Mouse (Mus musculus) urinary bladder, adult 18-20 months (tissue): ENCODE measurements around the gene Fam25c.
"Not testable (repeated sequence)": the region's sequence is repeated elsewhere in the genome, so short reads cannot be mapped to it uniquely, and the experiment has no call there.

Source experiments
- DNase-seq, 2 experiments: peaks; one replicate each; pipeline ENCODE4 v3.0.0; 2022; ENCODE audit warnings: low spot score in 2 of 2, mixed read lengths in 2 of 2

Fam25c gene

GRCm38 (mm10) chr14:34327618-34328017 lies 27.6 kb downstream of the Fam25c start:
- DNase-seq, result no peak

- DNase-seq, result no peak
Measured at GRCm38 (mm10) chr14:34326606-34327005, 28.6 kb downstream of the Fam25c start.

- no peak for DNase-seq
Measured at GRCm38 (mm10) chr14:34323576-34324085, 31.6 kb downstream of the Fam25c start.

- no peak for DNase-seq
Measured at GRCm38 (mm10) chr14:34318113-34318512, 37.1 kb downstream of the Fam25c start.

GRCm38 (mm10) chr14:34317431-34317830 lies 37.8 kb downstream of the Fam25c start:
- DNase-seq, result no peak

- DNase-seq, result no peak
Measured at GRCm38 (mm10) chr14:34316346-34316745, 38.9 kb downstream of the Fam25c start.

- no peak for DNase-seq
Measured at GRCm38 (mm10) chr14:34314796-34315195, 40.4 kb downstream of the Fam25c start.

- not testable (repeated sequence) for DNase-seq
Measured at GRCm38 (mm10) chr14:34314383-34314782, 40.9 kb downstream of the Fam25c start.

- no peak for DNase-seq
Measured at GRCm38 (mm10) chr14:34313612-34314011, 41.6 kb downstream of the Fam25c start.

- DNase-seq, result no peak
Measured at GRCm38 (mm10) chr14:34312339-34313048, 42.7 kb downstream of the Fam25c start.

GRCm38 (mm10) chr14:34311691-34312090 lies 43.5 kb downstream of the Fam25c start:
- DNase-seq, result no peak

GRCm38 (mm10) chr14:34311021-34311631 lies 44.1 kb downstream of the Fam25c start:
- peak; percentile 53 to 60 for DNase-seq

- peak; percentile 88 to 95 for DNase-seq
Measured at GRCm38 (mm10) chr14:34310234-34310965, 44.8 kb downstream of the Fam25c start, which contains the start of the genes Shld2 and Glud1. Gene Shld2 (minus strand): TSS chr14:34310493. Gene Glud1 (plus strand): TSS chr14:34310727.

GRCm38 (mm10) chr14:34309907-34310233 lies 45.4 kb downstream of the Fam25c start:
- DNase-seq, result no peak

GRCm38 (mm10) chr14:34309266-34309665 lies 46.0 kb downstream of the Fam25c start:
- no peak for DNase-seq

- no peak for DNase-seq
Measured at GRCm38 (mm10) chr14:34303265-34303680, 52.0 kb downstream of the Fam25c start.

- DNase-seq, result no peak
Measured at GRCm38 (mm10) chr14:34302681-34303242, 52.5 kb downstream of the Fam25c start.
